Mouse (Mus musculus) forebrain, embryonic 12.5 days (tissue): ENCODE data around the gene Angptl7. TPM values are rescaled to one million over a fixed set of nuclear protein-coding genes. Genes with fewer than 3 reads are reported as not detected.

ENCODE experiments used
- ATAC-seq: fragments of 200-750 bp; cut with Nextera tagmentation; 2 replicates; pipeline ENCODE4 v1.8.0; 2017; ENCODE audit warnings: moderate TSS enrichment; ENCODE audit not compliant: low FRiP score
- H3K27ac ChIP-seq: fragments of 300-500 bp; sonication (generic); 2 replicates; pipeline ENCODE4 v1.5.1; 2016; ENCODE audit warnings: mild to moderate bottlenecking
- H3K27me3 ChIP-seq: fragments of 300-500 bp; sonication (generic); 2 replicates; pipeline ENCODE4 v1.6.1; 2016; ENCODE audit warnings: mild to moderate bottlenecking
- H3K36me3 ChIP-seq: fragments of 300-500 bp; sonication (generic); replicated peaks from 2 replicates; pipeline ENCODE4 v1.6.1; 2016; ENCODE audit warnings: mild to moderate bottlenecking
- H3K4me1 ChIP-seq: fragments of 300-500 bp; sonication (generic); 2 replicates; pipeline ENCODE4 v1.6.1; 2016
- H3K4me2 ChIP-seq: fragments of 300-500 bp; sonication (generic); 2 replicates; pipeline ENCODE4 v1.6.1; 2016; ENCODE audit warnings: mild to moderate bottlenecking, moderate library complexity
- H3K4me3 ChIP-seq: fragments of 300-500 bp; sonication (generic); replicated peaks from 2 replicates; pipeline ENCODE4 v1.5.1; 2016; ENCODE audit warnings: mild to moderate bottlenecking
- H3K9ac ChIP-seq: fragments of 300-500 bp; sonication (generic); 2 replicates; pipeline ENCODE4 v1.6.1; 2016; ENCODE audit warnings: mild to moderate bottlenecking
- H3K9me3 ChIP-seq: fragments of 300-500 bp; sonication (generic); 2 replicates; pipeline ENCODE4 v1.6.1; 2016
- WGBS: fragments of 180-500 bp; shearing (Covaris S2); methylation state at CpG from one replicate; pipeline ENCODE4 v1.1.7; 2016; 5-methylcytosine and 5-hydroxymethylcytosine counted together
- polyA plus RNA-seq: library from polyadenylated mRNA; unstranded; fragments of >200 nt; fragmentation: Nextera tagmentation; extraction: Ambion mirVana; gene quantifications from 2 replicates; pipeline ENCODE4 v1.2.1, GENCODE M21; 2016

Angptl7 gene
- polyA plus RNA-seq, 1 experiment from 2014 or later, result 0.51 TPM

DNA sequence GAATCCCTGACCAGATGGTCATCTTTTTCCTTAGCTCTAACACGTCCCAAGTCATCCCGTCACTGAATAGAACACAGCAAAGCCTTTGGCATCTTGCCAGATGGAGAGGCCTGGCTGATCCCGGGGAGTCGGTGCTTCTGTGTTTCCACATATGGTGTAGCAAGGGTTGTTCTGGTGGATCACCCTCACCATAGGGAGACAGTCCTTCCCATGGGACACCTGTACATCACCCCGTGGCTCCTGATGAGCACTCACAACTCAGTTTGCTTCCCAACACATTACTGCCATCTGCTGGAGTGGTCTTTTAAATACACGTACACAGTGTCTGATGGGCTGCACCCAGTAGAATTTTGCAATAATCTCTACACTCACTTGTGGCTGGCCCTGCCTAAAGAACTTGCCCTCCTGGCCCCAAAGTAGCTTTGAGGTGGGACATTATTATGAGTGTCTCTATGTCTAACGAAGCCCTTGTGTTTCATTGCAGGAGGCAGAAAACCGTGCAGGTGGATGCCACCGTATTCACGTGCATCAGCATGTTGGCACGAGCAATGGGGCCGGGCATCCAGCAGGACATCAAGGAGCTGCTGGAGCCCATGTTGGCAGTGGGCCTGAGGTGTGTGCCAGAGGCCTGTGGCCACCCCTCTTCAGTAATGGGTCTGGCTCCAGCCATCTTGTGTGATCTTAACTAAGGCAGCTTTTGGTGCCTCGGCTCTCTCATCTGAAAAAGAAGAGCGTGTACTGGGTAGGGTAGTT, 36.9 kb downstream of the Angptl7 start:
- no peaks in the 10 kb centered on the region for H3K4me1 ChIP-seq
- no peak overlapping the region for H3K4me2 ChIP-seq
- no peak overlapping the region for H3K4me3 ChIP-seq
- H3K27ac ChIP-seq, result no peak overlapping the region
- no peak overlapping the region for H3K9ac ChIP-seq
- WGBS, result 77% methylated on average over 14 of the region's 14 CpGs
- H3K36me3 ChIP-seq, result peaks cover 98% of the 10 kb centered on the region
- H3K27me3 ChIP-seq, result no peaks in the 10 kb centered on the region
- no peaks in the 10 kb centered on the region for H3K9me3 ChIP-seq
- peak; percentile 61; the same call in 1 of the 2 replicates for ATAC-seq

DNA sequence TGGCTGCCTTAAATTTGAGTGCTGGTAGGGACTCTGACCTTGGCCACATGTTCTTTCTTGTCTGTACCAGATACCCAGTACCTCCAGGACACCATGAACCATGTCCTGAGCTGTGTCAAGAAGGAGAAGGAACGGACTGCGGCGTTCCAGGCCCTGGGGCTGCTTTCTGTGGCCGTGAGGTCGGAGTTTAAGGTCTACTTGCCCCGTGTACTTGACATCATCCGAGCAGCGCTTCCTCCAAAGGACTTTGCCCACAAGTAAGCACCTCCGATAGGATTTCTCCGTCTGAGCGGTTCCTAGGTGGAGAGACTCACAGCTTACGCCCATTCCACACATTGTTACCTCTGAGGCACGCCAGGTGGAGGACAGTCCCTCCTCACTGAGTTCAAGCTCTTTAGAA, 37.5 kb downstream of the Angptl7 start:
- H3K4me2 ChIP-seq, result no peak overlapping the region
- no peaks in the 10 kb centered on the region for H3K27me3 ChIP-seq
- H3K27ac ChIP-seq, result no peak overlapping the region
- ATAC-seq, result no peak; the same call in 1 of the 2 replicates
- H3K4me3 ChIP-seq, result no peak overlapping the region
- H3K36me3 ChIP-seq, result peaks cover 98% of the 10 kb centered on the region
- WGBS, result 97% methylated on average over 13 of the region's 13 CpGs
- no peak overlapping the region for H3K9ac ChIP-seq
- H3K9me3 ChIP-seq, result no peaks in the 10 kb centered on the region
- H3K4me1 ChIP-seq, result no peaks in the 10 kb centered on the region

DNA sequence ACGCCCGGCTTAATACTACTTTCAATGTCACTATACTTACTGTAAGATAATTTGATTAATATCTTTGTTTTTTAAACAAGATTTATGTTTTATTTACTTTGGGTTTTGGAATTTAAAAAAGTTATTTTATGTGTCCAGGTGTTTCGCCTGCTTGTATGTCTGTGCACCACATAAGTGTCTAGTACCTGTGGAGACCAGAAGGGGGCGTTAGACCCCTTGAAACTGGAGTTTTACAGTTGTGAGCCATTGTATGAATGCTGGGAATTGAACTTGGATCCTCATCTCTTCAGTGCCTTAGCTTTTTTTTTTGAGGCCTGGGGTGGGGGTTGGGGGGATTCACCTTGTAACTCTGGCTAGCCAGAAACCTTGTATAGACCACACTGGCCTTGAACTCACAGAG, 38.5 kb downstream of the Angptl7 start:
- WGBS, result 81% methylated on average over 4 of the region's 4 CpGs
- no peak for ATAC-seq
- Histone ChIP-seq H3K27me3 (no peaks in the 10 kb centered on the region), H3K4me3 (no peak overlapping the region), H3K27ac (no peak overlapping the region), H3K9me3 (no peaks in the 10 kb centered on the region), H3K36me3 (peaks cover 98% of the 10 kb centered on the region), H3K4me2 (no peak overlapping the region), H3K4me1 (no peaks in the 10 kb centered on the region), H3K9ac (no peak overlapping the region)

DNA sequence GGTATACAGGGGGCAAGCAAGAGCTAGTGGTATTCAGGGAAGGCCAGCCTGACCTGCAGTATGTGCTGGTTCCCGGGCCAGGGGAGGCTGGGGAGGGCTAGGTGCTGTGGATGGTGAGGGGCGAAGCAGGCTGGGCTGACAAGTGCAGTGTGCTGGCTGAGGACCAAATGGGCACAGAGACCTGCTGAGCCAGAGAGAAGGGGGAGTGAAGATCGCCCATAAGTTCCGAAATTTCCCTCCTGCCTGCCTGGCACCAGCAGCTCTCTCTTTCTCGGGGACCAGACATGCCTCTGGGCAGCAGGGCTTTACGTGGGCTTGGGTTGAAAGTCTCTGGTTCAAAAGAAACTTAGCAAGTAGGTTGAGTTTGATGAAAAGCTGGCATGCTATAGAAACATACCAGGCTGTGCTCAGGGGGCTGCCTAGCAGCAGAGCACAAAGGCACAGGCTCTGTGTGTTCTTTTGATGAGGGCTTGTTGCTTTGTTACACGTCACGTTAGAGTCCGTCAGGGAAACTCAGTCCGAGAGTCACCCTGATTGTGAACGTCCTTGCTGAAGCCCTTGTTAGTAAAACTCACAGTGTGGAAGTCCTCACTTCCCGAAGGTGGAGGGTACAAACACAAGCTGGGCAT, 39.5 kb downstream of the Angptl7 start:
- peak; percentile 36; the same call in 1 of the 2 replicates for ATAC-seq
- H3K9me3 ChIP-seq, result no peaks in the 10 kb centered on the region
- H3K4me1 ChIP-seq, result no peaks in the 10 kb centered on the region
- peak overlapping the region; percentile 50 for H3K27ac ChIP-seq
- H3K9ac ChIP-seq, result no peak overlapping the region
- no peaks in the 10 kb centered on the region for H3K27me3 ChIP-seq
- WGBS, result 49% methylated on average over 12 of the region's 12 CpGs
- H3K4me2 ChIP-seq, result no peak overlapping the region
- H3K36me3 ChIP-seq, result peaks cover 98% of the 10 kb centered on the region
- no peak overlapping the region for H3K4me3 ChIP-seq

DNA sequence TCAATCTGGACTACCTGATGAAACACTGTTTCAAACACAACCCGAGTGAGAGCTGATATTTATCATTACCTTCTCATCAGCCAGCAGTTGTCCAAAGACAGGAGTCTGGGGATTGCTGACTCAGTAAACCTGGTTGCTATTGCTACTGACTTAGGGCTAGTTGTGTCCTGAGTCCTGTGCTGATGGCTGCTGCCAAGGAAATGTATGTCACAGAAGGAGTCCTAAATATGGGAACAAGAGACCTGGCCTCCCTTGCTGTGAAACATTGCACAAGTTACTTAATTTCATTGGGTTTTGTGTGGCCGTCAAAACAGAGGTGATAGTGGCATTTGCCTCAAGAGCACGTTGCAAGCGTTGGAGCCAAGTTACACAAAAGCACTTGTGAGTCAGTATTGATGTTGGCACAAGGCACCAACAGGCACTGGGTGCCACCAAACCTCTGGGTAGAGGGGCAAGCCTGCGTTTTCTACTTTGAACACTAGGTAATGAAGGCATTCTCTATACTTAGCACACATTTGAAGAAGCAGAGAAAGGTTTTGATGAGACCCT, 44.7 kb downstream of the Angptl7 start:
- no peaks in the 10 kb centered on the region for H3K27me3 ChIP-seq
- ATAC-seq, result no peak
- H3K36me3 ChIP-seq, result peaks cover 87% of the 10 kb centered on the region
- no peak overlapping the region for H3K9ac ChIP-seq
- no peaks in the 10 kb centered on the region for H3K9me3 ChIP-seq
- H3K4me3 ChIP-seq, result no peak overlapping the region
- H3K27ac ChIP-seq, result no peak overlapping the region
- WGBS, result 97% methylated on average over 5 of the region's 5 CpGs
- H3K4me2 ChIP-seq, result no peak overlapping the region
- no peaks in the 10 kb centered on the region for H3K4me1 ChIP-seq

DNA sequence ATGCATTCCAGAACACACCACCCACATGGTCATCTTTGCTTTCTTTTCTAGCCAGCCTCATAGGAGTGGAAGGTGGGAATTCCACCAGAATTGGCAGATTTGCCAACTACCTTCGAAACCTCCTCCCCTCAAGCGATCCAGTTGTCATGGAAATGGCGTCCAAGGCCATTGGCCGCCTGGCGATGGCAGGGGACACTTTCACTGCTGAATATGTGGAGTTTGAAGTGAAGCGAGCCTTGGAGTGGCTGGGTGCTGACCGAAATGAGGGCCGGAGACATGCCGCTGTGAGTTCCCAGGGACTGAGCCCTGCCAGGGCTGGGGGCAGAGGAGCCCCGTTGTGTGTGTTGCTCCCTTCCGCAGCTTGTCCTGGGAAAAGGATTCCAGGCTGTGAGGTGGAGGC, 46.6 kb downstream of the Angptl7 start:
- Histone ChIP-seq H3K9ac (no peak overlapping the region), H3K4me3 (no peak overlapping the region), H3K27ac (no peak overlapping the region), H3K4me2 (no peak overlapping the region), H3K27me3 (no peaks in the 10 kb centered on the region), H3K9me3 (no peaks in the 10 kb centered on the region), H3K4me1 (peaks cover 15% of the 10 kb centered on the region), H3K36me3 (peaks cover 69% of the 10 kb centered on the region)
- 94% methylated on average over 11 of the region's 11 CpGs for WGBS
- no peak for ATAC-seq

DNA sequence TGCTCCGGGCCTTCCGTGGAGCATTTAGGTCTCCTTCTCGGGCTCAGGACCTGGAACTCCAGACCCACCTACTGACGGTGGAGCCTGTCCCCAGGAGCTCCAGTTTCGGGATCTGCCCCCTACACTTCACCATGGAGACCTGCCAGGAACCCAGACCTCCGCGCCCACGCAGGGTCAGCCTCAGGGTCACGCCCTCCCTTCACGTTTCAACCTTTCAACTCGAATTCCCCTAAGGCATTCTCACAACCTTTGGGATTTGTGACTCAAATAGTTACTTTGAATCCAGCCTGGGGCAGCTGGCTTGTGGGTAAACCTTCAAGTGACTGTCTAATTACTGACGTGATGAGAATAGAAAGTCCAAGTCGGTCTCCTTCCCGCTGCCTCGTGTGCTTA, 51.4 kb downstream of the Angptl7 start:
- H3K27ac ChIP-seq, result peak overlapping the region; percentile 85
- H3K9me3 ChIP-seq, result no peaks in the 10 kb centered on the region
- under 1% methylated on average over 15 of the region's 15 CpGs for WGBS
- H3K36me3 ChIP-seq, result peaks cover 20% of the 10 kb centered on the region
- peak overlapping the region; percentile 88 for H3K9ac ChIP-seq
- peak overlapping the region; percentile 97 for H3K4me3 ChIP-seq
- H3K4me2 ChIP-seq, result peak overlapping the region; percentile 80
- peaks cover 31% of the 10 kb centered on the region for H3K4me1 ChIP-seq
- no peaks in the 10 kb centered on the region for H3K27me3 ChIP-seq
- ATAC-seq, result no peak

DNA sequence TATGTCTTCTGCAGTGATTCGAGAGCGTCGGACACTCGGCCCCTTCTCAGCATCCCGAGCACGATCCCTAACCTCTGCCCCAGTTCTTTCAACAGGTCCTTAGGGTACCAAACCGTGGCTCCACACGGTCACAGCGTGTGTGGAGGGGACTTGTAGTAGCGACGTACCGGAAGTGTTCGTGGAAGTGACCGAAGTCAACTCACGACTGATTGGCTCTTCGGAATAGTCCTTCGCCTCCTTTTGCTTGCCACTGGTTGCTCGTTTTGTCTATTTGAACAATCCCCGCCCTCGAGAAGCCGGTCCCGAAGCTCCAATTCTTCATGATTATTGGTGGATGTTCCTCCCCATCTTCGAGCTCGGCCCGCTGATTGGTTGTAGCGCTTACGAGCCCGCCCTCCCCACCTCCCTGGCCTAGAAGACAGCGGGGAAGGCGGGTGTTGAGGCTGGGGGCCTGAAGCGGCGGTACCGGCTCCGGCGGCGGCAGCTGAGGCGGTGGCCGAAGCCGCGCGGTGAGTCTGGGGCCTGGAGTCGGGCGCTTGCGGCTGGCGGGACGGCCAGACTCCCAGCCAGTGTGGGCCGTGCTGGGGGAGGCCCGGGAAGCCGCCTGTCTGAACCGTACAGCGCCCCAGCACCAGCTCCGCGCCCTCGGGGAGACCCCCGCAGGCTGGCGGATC, 51.9 kb downstream of the Angptl7 start, which contains the start of gene Mtor:
Mtor (plus strand) TSS at position 433 of the 674 bp plus-strand sequence.
- under 1% methylated on average over 52 of the region's 56 CpGs for WGBS
- ATAC-seq, result peak; percentile 97
- Histone ChIP-seq H3K27ac (peak within 1 kb of the TSS; percentile 85), H3K9ac (peak within 1 kb of the TSS; percentile 88), H3K27me3 (no peaks in the 10 kb centered on the region), H3K9me3 (no peaks in the 10 kb centered on the region), H3K4me2 (peak within 1 kb of the TSS; percentile 80), H3K4me3 (peak within 1 kb of the TSS; percentile 97), H3K36me3 (peaks cover 15% of the 10 kb centered on the region), H3K4me1 (peaks cover 36% of the 10 kb centered on the region)

Other genes with a start within 250 kb of the Angptl7 start
- gene Disp3, start 212.5 kb downstream of the Angptl7 start, polyA plus RNA-seq, result 4.8 and 4.9 TPM in 2 replicates
- 19.1 and 20.8 TPM in 2 replicates for gene Ubiad1, start 55.7 kb downstream of the Angptl7 start, polyA plus RNA-seq
- gene Mtor, start 51.8 kb downstream of the Angptl7 start, polyA plus RNA-seq, result 31.2 and 35.1 TPM in 2 replicates
- 102 and 105 TPM in 2 replicates for gene Exosc10, start 58.0 kb upstream of the Angptl7 start, polyA plus RNA-seq
- 163 and 166 TPM in 2 replicates for gene Srm, start 91.0 kb upstream of the Angptl7 start, polyA plus RNA-seq
- 0.27 and 0.50 TPM in 2 replicates for gene Masp2, start 102.1 kb upstream of the Angptl7 start, polyA plus RNA-seq
- 447 and 449 TPM in 2 replicates for gene Tardbp, start 126.6 kb upstream of the Angptl7 start, polyA plus RNA-seq
- not detected in 2 replicates for gene Gm572, start 142.9 kb upstream of the Angptl7 start, polyA plus RNA-seq